Mouse (Mus musculus): ENCODE data around the gene Dpy30.

- TF ChIP-seq CTCF (IDR thresholded peaks at IDR 0.05; ENCODE audit: low read depth), result no peak; the same call in 1 of the 2 replicates
- no peak for TF ChIP-seq EP300 (optimal IDR thresholded peaks at IDR 0.05)
These were observed 58.6 kb downstream of the Dpy30 start for GRCm38 (mm10) chr17:74265156-74265505.

Data from stomach, postnatal 0 days (tissue).